Mouse (Mus musculus) forebrain, embryonic 10.5 days (tissue): ENCODE measurements at regions not wholly inside any gene's neighbourhood (a gene's known extent, or its start where the extent isn't known, plus 50 kb on each side); places are given as distances from the start of the nearest gene placed in this dataset.
A peak's percentile ranks its signal among the peaks of the same experiment; 100 is the strongest.

Experiments used
- DNase-seq: peaks from one replicate; pipeline ENCODE4 v3.0.0-alpha.2; 2017; ENCODE audit warnings: low spot score; ENCODE audit errors: extremely low spot score
- H3K27ac ChIP-seq: fragments of 300-500 bp; sonication (generic); 2 replicates; pipeline ENCODE4 v1.5.1; 2016; ENCODE audit warnings: mild to moderate bottlenecking
- H3K27me3 ChIP-seq: fragments of 300-500 bp; sonication (generic); 2 replicates; pipeline ENCODE4 v1.6.1; 2016; ENCODE audit warnings: mild to moderate bottlenecking; ENCODE audit not compliant: poor library complexity, severe bottlenecking
- H3K36me3 ChIP-seq: fragments of 300-500 bp; sonication (generic); replicated peaks from 2 replicates; pipeline ENCODE4 v1.6.1; 2016; ENCODE audit warnings: mild to moderate bottlenecking, moderate library complexity
- H3K4me1 ChIP-seq: fragments of 300-500 bp; sonication (generic); 2 replicates; pipeline ENCODE4 v1.6.1; 2016
- H3K4me3 ChIP-seq: fragments of 300-500 bp; sonication (generic); 2 replicates; pipeline ENCODE4 v1.5.1; 2016; ENCODE audit warnings: mild to moderate bottlenecking, moderate library complexity
- H3K9me3 ChIP-seq: fragments of 300-500 bp; sonication (generic); 2 replicates; pipeline ENCODE4 v1.6.1; 2016; ENCODE audit warnings: mild to moderate bottlenecking, moderate library complexity
- WGBS: fragments of 180-500 bp; shearing (Covaris S2); methylation state at CpG from one replicate; pipeline ENCODE4 v1.1.7; 2016; 5-methylcytosine and 5-hydroxymethylcytosine counted together

DNA sequence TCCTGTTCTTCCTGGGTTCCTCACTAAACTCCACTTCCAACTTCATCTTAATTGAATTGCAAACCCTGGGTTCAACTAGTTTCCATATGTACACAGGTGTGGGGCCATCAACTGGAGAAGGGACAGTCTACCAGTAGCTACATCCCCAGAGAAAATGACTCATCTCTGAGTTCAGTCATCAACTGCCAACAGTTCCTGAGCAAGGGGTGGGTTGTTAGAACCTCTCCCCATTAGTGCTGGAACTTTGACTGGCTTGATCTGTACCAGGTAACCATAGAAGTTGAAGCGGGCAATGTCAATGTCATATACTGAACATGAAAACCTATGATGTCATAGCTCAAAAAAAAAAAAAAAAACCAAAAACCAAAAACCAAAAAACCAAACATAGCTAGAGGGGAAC, 69.8 kb downstream of the Gm21750 start:
- H3K4me1 ChIP-seq: peaks cover 7% of the 10 kb centered on the region
- no peak overlapping the region for H3K4me3 ChIP-seq
- H3K27me3 ChIP-seq: no peaks in the 10 kb centered on the region
- no peaks in the 10 kb centered on the region for H3K9me3 ChIP-seq
- no peaks in the 10 kb centered on the region for H3K36me3 ChIP-seq
- H3K27ac ChIP-seq: no peak overlapping the region
- no peak for DNase-seq
- WGBS: 94% methylated on average over 1 of the region's 1 CpGs

DNA sequence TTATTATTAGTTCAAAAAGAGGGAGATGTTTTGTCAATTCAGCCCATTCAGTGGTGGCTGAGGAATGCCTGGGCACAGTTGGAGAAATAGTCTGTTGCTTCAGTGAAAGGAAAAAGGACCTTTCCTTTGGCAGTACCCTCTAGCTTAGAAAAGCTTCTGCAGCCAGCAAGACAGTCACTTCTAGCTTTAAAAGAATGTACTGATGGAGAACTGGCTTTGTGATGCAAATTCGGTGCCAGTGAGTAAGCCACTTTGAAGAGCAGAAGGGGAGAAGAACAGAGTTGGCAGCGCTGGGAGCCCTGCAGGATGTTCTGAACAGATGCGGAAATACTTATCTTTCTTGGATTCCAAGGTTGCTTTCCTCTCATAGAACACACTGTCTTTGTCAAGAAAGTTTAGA, 71.1 kb downstream of the Gm21750 start:
- H3K9me3 ChIP-seq: no peaks in the 10 kb centered on the region
- DNase-seq: no peak
- no peak overlapping the region for H3K4me3 ChIP-seq
- H3K4me1 ChIP-seq: peaks cover 7% of the 10 kb centered on the region
- H3K36me3 ChIP-seq: no peaks in the 10 kb centered on the region
- no peak overlapping the region for H3K27ac ChIP-seq
- no peaks in the 10 kb centered on the region for H3K27me3 ChIP-seq
- 36% methylated on average over 3 of the region's 3 CpGs for WGBS

DNA sequence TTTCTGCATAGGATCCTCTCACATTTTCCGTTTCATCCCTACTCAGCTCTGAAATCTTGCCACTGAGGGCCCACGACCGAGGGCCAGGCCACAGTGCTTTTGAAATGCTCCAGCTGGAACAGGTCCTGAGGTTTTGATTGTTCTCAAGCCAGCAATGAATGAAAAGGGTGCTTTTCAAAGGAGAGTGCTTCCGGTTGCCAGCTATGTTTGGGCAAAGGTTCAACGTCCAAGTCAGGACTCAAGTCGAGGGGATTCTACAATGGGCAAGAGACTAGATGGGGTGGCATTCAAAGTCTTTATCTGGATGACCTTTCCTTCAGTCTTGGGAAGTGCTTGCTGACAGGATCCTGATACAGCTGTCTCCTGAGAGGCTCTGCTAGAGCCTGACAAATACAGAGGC, 89.8 kb downstream of the Gm21750 start:
- 90% methylated on average over 6 of the region's 6 CpGs for WGBS
- Histone ChIP-seq H3K27ac (no peak overlapping the region), H3K9me3 (no peaks in the 10 kb centered on the region), H3K4me1 (no peaks in the 10 kb centered on the region), H3K36me3 (no peaks in the 10 kb centered on the region), H3K4me3 (no peak overlapping the region), H3K27me3 (no peaks in the 10 kb centered on the region)
- DNase-seq: no peak

GRCm38 (mm10) chr14:73759986-73760385, 99.0 kb downstream of the Gm21750 start:
- Histone ChIP-seq H3K27me3 (no peaks in the 10 kb centered on the region), H3K36me3 (no peaks in the 10 kb centered on the region), H3K9me3 (no peaks in the 10 kb centered on the region), H3K4me1 (no peaks in the 10 kb centered on the region), H3K4me3 (no peak overlapping the region), H3K27ac (no peak overlapping the region)
- 80% methylated on average over 1 of the region's 1 CpGs for WGBS
- no peak for DNase-seq

GRCm38 (mm10) chr14:73772964-73773363, 111.9 kb downstream of the Gm21750 start:
- Histone ChIP-seq H3K4me1 (no peaks in the 10 kb centered on the region), H3K9me3 (no peaks in the 10 kb centered on the region), H3K4me3 (no peak overlapping the region), H3K27ac (no peak overlapping the region), H3K27me3 (no peaks in the 10 kb centered on the region), H3K36me3 (no peaks in the 10 kb centered on the region)
- DNase-seq: no peak
- WGBS: 73% methylated on average over 3 of the region's 3 CpGs

DNA sequence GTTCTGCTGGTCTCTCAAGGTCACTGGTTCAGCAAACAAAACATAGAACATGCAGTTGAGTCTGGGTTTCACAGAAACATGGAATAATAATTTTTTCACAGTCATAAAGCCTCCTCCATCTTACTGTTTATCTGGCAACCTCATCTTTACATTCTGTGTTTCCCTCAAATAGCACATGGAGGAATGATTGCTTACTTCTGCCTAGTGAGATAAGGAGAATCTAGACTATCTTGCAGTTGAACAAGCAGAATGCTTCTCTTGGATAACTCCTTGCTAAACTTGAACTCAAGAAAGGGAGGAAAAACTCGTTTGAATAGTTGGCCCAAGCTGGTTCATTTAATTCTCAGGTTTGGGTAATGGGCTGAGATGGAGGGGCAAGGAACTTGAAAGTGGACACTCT, 112.8 kb downstream of the Gm21750 start:
- no peak for DNase-seq
- no peak overlapping the region for H3K27ac ChIP-seq
- H3K4me3 ChIP-seq: no peak overlapping the region
- H3K36me3 ChIP-seq: no peaks in the 10 kb centered on the region
- no peaks in the 10 kb centered on the region for H3K9me3 ChIP-seq
- no peaks in the 10 kb centered on the region for H3K4me1 ChIP-seq
- H3K27me3 ChIP-seq: no peaks in the 10 kb centered on the region
- 40% methylated on average over 1 of the region's 1 CpGs for WGBS

- Histone ChIP-seq H3K4me1 (no peaks in the 10 kb centered on the region), H3K27me3 (no peaks in the 10 kb centered on the region), H3K9me3 (no peaks in the 10 kb centered on the region), H3K36me3 (no peaks in the 10 kb centered on the region), H3K4me3 (no peak overlapping the region), H3K27ac (no peak overlapping the region)
- peak; percentile 29 for DNase-seq
- 9% methylated on average over 1 of the region's 1 CpGs for WGBS
Measured at GRCm38 (mm10) chr14:73776066-73776465, 115.0 kb downstream of the Gm21750 start.

GRCm38 (mm10) chr14:73807169-73807568, 146.1 kb downstream of the Gm21750 start:
- Histone ChIP-seq H3K9me3 (no peaks in the 10 kb centered on the region), H3K27ac (no peak overlapping the region), H3K36me3 (no peaks in the 10 kb centered on the region), H3K4me3 (no peak overlapping the region), H3K4me1 (0 out of 2 replicates have a peak, but pooled peaks cover 3% of the 10 kb centered on the region), H3K27me3 (no peaks in the 10 kb centered on the region)
- DNase-seq: no peak

- H3K4me1 ChIP-seq: no peaks in the 10 kb centered on the region
- no peak for DNase-seq
- H3K27me3 ChIP-seq: no peaks in the 10 kb centered on the region
- H3K4me3 ChIP-seq: no peak overlapping the region
- 89% methylated on average over 6 of the region's 6 CpGs for whole genome bisulfite sequencing
- no peak overlapping the region for H3K27ac ChIP-seq
- H3K36me3 ChIP-seq: no peaks in the 10 kb centered on the region
- no peaks in the 10 kb centered on the region for H3K9me3 ChIP-seq
Measured at GRCm38 (mm10) chr14:73838890-73839289, 177.9 kb downstream of the Gm21750 start.

GRCm38 (mm10) chr14:73861782-73862181, 200.8 kb downstream of the Gm21750 start:
- no peak for DNase-seq
- WGBS: 47% methylated on average over 2 of the region's 2 CpGs
- no peak overlapping the region for H3K27ac ChIP-seq
- H3K4me3 ChIP-seq: no peak overlapping the region
- H3K36me3 ChIP-seq: no peaks in the 10 kb centered on the region
- no peaks in the 10 kb centered on the region for H3K4me1 ChIP-seq
- no peaks in the 10 kb centered on the region for H3K9me3 ChIP-seq
- H3K27me3 ChIP-seq: no peaks in the 10 kb centered on the region

- DNase-seq: no peak
- Histone ChIP-seq H3K27me3 (no peaks in the 10 kb centered on the region), H3K27ac (no peak overlapping the region), H3K4me1 (no peaks in the 10 kb centered on the region), H3K4me3 (no peak overlapping the region), H3K9me3 (no peaks in the 10 kb centered on the region), H3K36me3 (no peaks in the 10 kb centered on the region)
Measured at GRCm38 (mm10) chr14:73874337-73874736, 213.3 kb downstream of the Gm21750 start.

GRCm38 (mm10) chr14:73875916-73876315, 214.9 kb downstream of the Gm21750 start:
- Histone ChIP-seq H3K36me3 (no peaks in the 10 kb centered on the region), H3K9me3 (no peaks in the 10 kb centered on the region), H3K27ac (no peak overlapping the region), H3K27me3 (no peaks in the 10 kb centered on the region), H3K4me1 (no peaks in the 10 kb centered on the region), H3K4me3 (no peak overlapping the region)
- WGBS: 92% methylated on average over 3 of the region's 3 CpGs
- no peak for DNase-seq

DNA sequence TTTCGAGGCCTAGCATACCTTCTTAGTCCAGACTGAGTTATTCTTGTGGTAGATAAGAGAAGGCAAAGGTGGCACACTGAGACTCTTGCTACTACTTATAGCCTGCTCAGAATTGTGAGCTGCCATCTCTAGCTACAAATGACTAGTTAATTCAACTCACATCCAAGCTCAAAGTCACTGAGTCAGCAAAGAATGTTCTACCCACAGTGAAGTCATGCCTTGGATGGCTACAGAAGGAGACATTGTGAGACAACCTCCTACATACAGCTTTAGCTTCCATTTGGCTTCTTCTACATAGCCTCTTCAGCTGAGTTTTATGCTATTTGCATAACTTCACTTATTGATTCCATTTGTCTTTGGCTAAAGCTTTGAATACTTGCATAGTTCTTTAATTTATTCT, 217.2 kb downstream of the Gm21750 start:
- no peak overlapping the region for H3K27ac ChIP-seq
- H3K4me1 ChIP-seq: no peaks in the 10 kb centered on the region
- no peaks in the 10 kb centered on the region for H3K36me3 ChIP-seq
- H3K9me3 ChIP-seq: no peaks in the 10 kb centered on the region
- H3K4me3 ChIP-seq: no peak overlapping the region
- no peak for DNase-seq
- no peaks in the 10 kb centered on the region for H3K27me3 ChIP-seq
- 81% methylated on average over 1 of the region's 1 CpGs for WGBS

DNA sequence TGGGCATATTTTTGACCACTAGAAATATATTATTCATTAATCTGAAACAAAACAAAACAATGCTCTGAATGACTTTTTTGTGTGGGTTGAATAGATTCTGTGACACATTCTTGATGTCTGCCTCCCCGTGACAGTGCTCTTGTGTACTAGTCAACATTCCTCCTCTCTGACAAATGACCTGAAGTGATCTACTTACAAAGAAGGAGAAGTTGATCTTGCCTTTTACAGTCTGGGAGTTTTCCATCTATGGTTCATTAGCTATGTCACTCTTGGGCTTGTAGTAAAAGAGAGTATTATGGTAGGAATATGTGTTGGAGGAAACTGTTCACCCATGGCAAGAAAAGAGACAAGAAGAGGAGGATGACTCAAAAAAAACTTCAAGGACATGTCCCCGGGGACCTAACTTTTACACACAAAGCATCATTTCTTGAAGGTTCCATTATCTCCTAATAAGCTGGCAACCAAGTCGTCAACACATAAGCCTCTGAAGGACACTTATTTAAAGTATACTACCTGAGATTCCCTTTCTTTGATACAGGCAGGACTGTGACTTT, 217.9 kb downstream of the Gm21750 start:
- no peak for DNase-seq
- no peaks in the 10 kb centered on the region for H3K27me3 ChIP-seq
- no peaks in the 10 kb centered on the region for H3K36me3 ChIP-seq
- H3K27ac ChIP-seq: no peak overlapping the region
- no peak overlapping the region for H3K4me3 ChIP-seq
- no peaks in the 10 kb centered on the region for H3K4me1 ChIP-seq
- 79% methylated on average over 3 of the region's 3 CpGs for WGBS
- no peaks in the 10 kb centered on the region for H3K9me3 ChIP-seq
